Mouse (Mus musculus) myocyte (in vitro differentiated cells): ENCODE data around the gene Baz1a. TPM values are rescaled to one million over a fixed set of nuclear protein-coding genes. Genes with fewer than 3 reads are reported as not detected.
A peak's percentile ranks its signal among the peaks of the same experiment; 100 is the strongest.

Experiments used
- H3K27me3 ChIP-seq: one replicate; pipeline ENCODE4 v1.6.1; 2011; ENCODE audit not compliant: control insufficient read depth, insufficient read depth, insufficient read length
- H3K36me3 ChIP-seq: one replicate; pipeline ENCODE4 v1.6.1; 2011; ENCODE audit not compliant: control insufficient read depth, insufficient read depth
- H3K4me2 ChIP-seq: one replicate; pipeline ENCODE4 v1.6.1; 2011; ENCODE audit warnings: low read depth, control low read depth
- H3K4me3 ChIP-seq: one replicate; pipeline ENCODE4 v1.5.1; 2011; ENCODE audit warnings: mild to moderate bottlenecking, control low read depth, moderate library complexity
- H3K79me2 ChIP-seq: one replicate; pipeline ENCODE4 v1.6.1; 2011; ENCODE audit not compliant: control insufficient read depth, insufficient read depth
- H3ac ChIP-seq: one replicate; pipeline ENCODE4 v1.6.1; 2011; ENCODE audit not compliant: control insufficient read depth, insufficient read length
- CEBPB ChIP-seq: IDR thresholded peaks from 2 replicates; pipeline ENCODE4 v1.6.1; 2011; ENCODE audit warnings: mild to moderate bottlenecking, moderate library complexity; ENCODE audit not compliant: poor library complexity, insufficient read depth, severe bottlenecking
- E2F4 ChIP-seq: IDR thresholded peaks from one replicate; pipeline ENCODE4 v1.6.1; 2011; ENCODE audit warnings: mild to moderate bottlenecking, control low read depth, moderate library complexity; ENCODE audit not compliant: insufficient read depth
- MAX ChIP-seq: IDR thresholded peaks from one replicate; pipeline ENCODE4 v1.6.1; 2011; ENCODE audit warnings: low read depth, mild to moderate bottlenecking, control low read depth
- MYOD1 ChIP-seq, 3 experiments: IDR thresholded peaks; one replicate each; pipeline ENCODE4 v1.6.1; 2011; ENCODE audit warnings: control low read depth in 2 of 3, low read depth in 2 of 3, mild to moderate bottlenecking in 2 of 3, moderate library complexity in 1 of 3; ENCODE audit not compliant: insufficient read length in 2 of 3, control insufficient read depth in 1 of 3
- MYOG ChIP-seq, 3 experiments: IDR thresholded peaks; one replicate each; pipeline ENCODE4 v1.6.1; 2011; ENCODE audit warnings: control low read depth in 2 of 3, low read depth in 2 of 3, mild to moderate bottlenecking in 2 of 3; ENCODE audit not compliant: insufficient read length in 2 of 3, control insufficient read depth in 1 of 3, insufficient read depth in 1 of 3
- POLR2A ChIP-seq: IDR thresholded peaks from one replicate; pipeline ENCODE4 v1.6.1; 2011; ENCODE audit warnings: low read depth, mild to moderate bottlenecking, control low read depth, moderate library complexity; ENCODE audit not compliant: insufficient read length
- POLR2AphosphoS2 ChIP-seq: IDR thresholded peaks from one replicate; pipeline ENCODE4 v1.6.1; 2011; ENCODE audit warnings: low read depth, control low read depth; ENCODE audit not compliant: insufficient read length
- REST ChIP-seq: IDR thresholded peaks from one replicate; pipeline ENCODE4 v1.6.1; 2011; ENCODE audit warnings: mild to moderate bottlenecking, control low read depth, moderate library complexity; ENCODE audit not compliant: insufficient read depth, insufficient read length
- SRF ChIP-seq: IDR thresholded peaks from one replicate; pipeline ENCODE4 v1.6.1; 2011; ENCODE audit warnings: low read depth; ENCODE audit not compliant: control insufficient read depth, insufficient read length
- TCF12 ChIP-seq: IDR thresholded peaks from one replicate; pipeline ENCODE4 v1.6.1; 2011; ENCODE audit warnings: mild to moderate bottlenecking, control low read depth; ENCODE audit not compliant: poor library complexity, insufficient read depth, severe bottlenecking
- TCF3 ChIP-seq: IDR thresholded peaks from one replicate; pipeline ENCODE4 v1.6.1; 2011; ENCODE audit warnings: low read depth, control low read depth; ENCODE audit not compliant: insufficient read length
- USF1 ChIP-seq: IDR thresholded peaks from one replicate; pipeline ENCODE4 v1.6.1; 2011; ENCODE audit warnings: low read depth, mild to moderate bottlenecking, control low read depth, moderate library complexity
- polyA plus RNA-seq: library from polyadenylated mRNA; unstranded; fragments of >200 nt; fragmentation: generic; extraction: Trizol; gene quantifications from one replicate; pipeline ENCODE4 v1.2.1, GENCODE M21; 2012; ENCODE audit warnings: missing spikeins

Baz1a gene
- polyA plus RNA-seq, 1 experiment: 7.6 TPM

DNA sequence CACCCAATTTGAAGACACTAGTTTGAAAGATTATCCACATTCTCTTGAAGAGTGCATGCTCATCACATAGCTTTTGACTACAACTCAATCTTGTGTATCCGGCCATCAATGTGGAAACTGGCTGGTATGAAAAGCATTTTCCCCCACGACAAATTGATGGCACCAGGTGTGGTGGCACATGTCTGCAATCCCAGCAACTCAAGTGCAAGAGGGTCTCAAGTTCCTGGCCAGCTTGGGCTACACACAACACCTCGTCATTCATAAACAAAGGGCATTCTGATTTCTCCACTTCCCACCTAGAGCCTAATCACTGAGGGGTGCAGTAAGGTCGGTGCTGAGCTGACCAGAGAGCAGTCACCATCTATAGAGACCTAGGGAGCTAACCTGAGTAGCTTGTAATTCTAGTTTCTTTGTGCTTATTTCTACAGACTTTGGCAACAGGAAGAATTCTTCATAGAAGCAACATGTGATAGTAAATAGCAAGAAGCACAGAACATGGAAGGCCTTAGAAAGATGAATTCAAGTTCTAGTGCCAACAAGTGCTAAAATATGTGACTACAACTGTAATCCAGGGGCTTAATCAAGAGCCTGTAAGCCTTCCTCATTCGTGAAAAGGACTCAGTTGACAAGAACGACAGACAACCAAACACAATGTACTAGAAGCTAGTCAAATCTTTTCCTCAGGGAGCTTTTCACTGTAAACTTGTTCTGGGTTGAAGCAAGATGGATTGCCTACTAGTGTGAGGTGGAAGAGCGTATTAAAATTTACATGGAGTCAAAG lies 31.0 kb downstream of the Baz1a start:
- TF ChIP-seq TCF3 (no peak), POLR2A (no peak), POLR2AphosphoS2 (no peak), E2F4 (no peak), MYOG (IDR thresholded peaks at IDR 0.05; ENCODE audit: control insufficient read depth in 1 of 3, insufficient read depth in 1 of 3, insufficient read length in 2 of 3, low read depth in 2 of 3) (peak in 1 of 3 experiments; percentile 52), TCF12 (no peak), REST (no peak), SRF (no peak), USF1 (no peak), MYOD1 (IDR thresholded peaks at IDR 0.05; ENCODE audit: control insufficient read depth in 1 of 3, insufficient read length in 2 of 3, low read depth in 2 of 3) (peak in 2 of 3 experiments; percentile 89 to 90), CEBPB (peak; percentile 1; the same call in 1 of the 2 replicates), MAX (no peak)
- no peaks in the 10 kb centered on the region for H3K27me3 ChIP-seq
- H3ac ChIP-seq: no peak overlapping the region

DNA sequence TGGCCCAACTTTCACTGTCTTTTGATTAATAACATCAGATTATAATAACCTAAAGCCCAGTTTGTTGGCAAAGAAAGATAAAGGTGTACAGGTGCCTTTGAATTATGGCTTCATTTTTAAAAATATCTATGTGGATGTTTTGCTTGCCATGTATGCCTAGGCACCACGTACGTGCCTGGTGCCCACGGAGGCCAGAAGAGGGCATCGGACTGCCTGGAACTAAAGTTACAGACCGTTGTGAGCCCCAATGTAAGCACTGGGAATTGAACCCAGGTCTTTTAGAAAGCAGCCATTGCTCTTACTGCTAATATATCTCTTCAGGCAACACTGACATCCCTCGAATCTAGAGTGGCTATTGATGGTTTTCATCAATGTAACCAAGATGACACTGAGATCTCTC lies 32.2 kb downstream of the Baz1a start:
- no peaks in the 10 kb centered on the region for H3K27me3 ChIP-seq
- no peak overlapping the region for H3K4me3 ChIP-seq
- no peak overlapping the region for H3K4me2 ChIP-seq
- H3K79me2 ChIP-seq: peaks cover 72% of the 10 kb centered on the region
- peaks cover 5% of the 10 kb centered on the region for H3K36me3 ChIP-seq
- H3ac ChIP-seq: no peak overlapping the region
- TF ChIP-seq TCF3 (no peak), REST (no peak), TCF12 (no peak), CEBPB (no peak), MYOD1 (IDR thresholded peaks at IDR 0.05; ENCODE audit: control insufficient read depth in 1 of 3, insufficient read length in 2 of 3, low read depth in 2 of 3) (no peak), MAX (no peak), USF1 (no peak), POLR2AphosphoS2 (no peak)

More for the DNA sequence above, 31.0 kb downstream of the Baz1a start:
- H3K79me2 ChIP-seq: peaks cover 63% of the 10 kb centered on the region
- peaks cover 5% of the 10 kb centered on the region for H3K36me3 ChIP-seq
- H3K4me2 ChIP-seq: no peak overlapping the region
- H3K4me3 ChIP-seq: no peak overlapping the region

DNA sequence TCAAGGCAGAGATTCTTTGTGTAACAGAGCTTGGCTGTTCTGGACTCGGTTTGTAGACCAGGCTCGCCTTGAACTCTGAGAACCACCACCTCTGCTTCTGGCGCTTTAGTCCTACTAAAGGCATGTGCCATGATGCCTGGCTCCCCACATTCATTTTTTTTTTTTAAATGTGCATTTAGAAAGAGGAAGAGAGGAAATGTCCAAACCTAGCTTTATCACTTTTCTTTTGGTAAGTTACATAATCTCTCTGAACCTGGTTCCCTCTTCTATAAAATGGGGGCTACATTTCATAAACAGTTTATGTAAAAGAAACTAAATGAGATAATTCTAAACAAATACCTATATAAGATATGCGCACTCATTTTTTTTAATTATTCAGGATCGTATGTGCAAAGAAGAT lies 33.2 kb downstream of the Baz1a start:
- Histone ChIP-seq H3K79me2 (peaks cover 83% of the 10 kb centered on the region), H3ac (no peak overlapping the region), H3K36me3 (peaks cover 5% of the 10 kb centered on the region), H3K4me3 (no peak overlapping the region), H3K4me2 (no peak overlapping the region), H3K27me3 (no peaks in the 10 kb centered on the region)
- no peak for TF ChIP-seq E2F4
- no peak for TF ChIP-seq CEBPB
- no peak for TF ChIP-seq MYOD1 (IDR thresholded peaks at IDR 0.05; ENCODE audit: control insufficient read depth in 1 of 3, insufficient read length in 2 of 3, low read depth in 2 of 3)
- TF ChIP-seq TCF12: no peak
- TF ChIP-seq MYOG (IDR thresholded peaks at IDR 0.05; ENCODE audit: control insufficient read depth in 1 of 3, insufficient read depth in 1 of 3, insufficient read length in 2 of 3, low read depth in 2 of 3): no peak
- TF ChIP-seq REST: no peak
- TF ChIP-seq USF1: no peak
- no peak for TF ChIP-seq POLR2A
- TF ChIP-seq SRF: no peak
- no peak for TF ChIP-seq TCF3

DNA sequence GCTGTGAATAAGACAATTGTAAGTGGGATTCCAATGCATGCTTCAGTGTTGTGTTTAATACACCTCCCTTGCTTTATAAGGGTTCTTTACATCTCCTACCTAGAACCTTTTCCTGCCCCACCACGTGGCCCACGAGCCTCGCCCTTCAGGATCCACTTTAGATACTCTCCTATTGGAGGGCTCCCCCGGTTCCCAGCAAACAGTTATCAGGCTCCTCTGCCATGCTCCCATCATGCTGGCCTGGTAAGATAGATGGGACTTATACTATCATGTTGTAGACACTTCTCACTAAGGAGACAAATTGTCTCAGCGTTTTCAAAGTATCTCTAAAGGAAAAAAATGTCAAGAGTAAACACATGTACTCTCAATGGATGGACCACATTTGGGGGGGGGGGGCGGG lies 33.6 kb downstream of the Baz1a start:
- Histone ChIP-seq H3K4me2 (no peak overlapping the region), H3K27me3 (no peaks in the 10 kb centered on the region), H3K4me3 (no peak overlapping the region), H3K36me3 (peaks cover 5% of the 10 kb centered on the region), H3ac (no peak overlapping the region), H3K79me2 (peaks cover 84% of the 10 kb centered on the region)
- TF ChIP-seq CEBPB (no peak), TCF12 (no peak), SRF (no peak), MAX (no peak), POLR2AphosphoS2 (no peak), TCF3 (no peak)

DNA sequence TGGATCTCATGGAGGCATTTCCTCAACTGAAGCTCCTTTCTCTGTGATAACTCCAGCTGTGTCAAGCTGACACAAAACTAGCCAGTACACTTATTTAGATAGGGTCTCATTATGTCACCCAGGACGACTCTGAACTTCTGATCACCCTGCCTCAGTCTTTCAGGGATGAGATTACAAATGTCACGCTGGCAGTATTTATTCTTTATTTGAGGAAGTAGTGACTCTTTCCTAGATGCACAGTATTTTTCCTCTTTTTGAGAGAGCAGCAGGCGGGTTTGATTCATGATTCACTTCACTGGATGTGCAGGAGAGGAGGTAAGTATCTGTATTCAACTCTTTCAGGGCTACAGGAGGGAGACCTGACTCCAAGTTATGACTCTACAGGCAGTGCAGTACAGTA lies 45.1 kb downstream of the Baz1a start:
- Histone ChIP-seq H3K79me2 (peaks cover 17% of the 10 kb centered on the region), H3K36me3 (peaks cover 34% of the 10 kb centered on the region)

More for the DNA sequence above, 45.1 kb downstream of the Baz1a start:
- Histone ChIP-seq H3K4me2 (no peak overlapping the region), H3ac (no peak overlapping the region), H3K4me3 (no peak overlapping the region), H3K27me3 (no peaks in the 10 kb centered on the region)
- no peak for TF ChIP-seq REST
- no peak for TF ChIP-seq USF1
- TF ChIP-seq CEBPB: no peak
- TF ChIP-seq E2F4: no peak
- TF ChIP-seq TCF12: no peak
- TF ChIP-seq MYOG (IDR thresholded peaks at IDR 0.05; ENCODE audit: control insufficient read depth in 1 of 3, insufficient read depth in 1 of 3, insufficient read length in 2 of 3, low read depth in 2 of 3): no peak
- no peak for TF ChIP-seq TCF3
- TF ChIP-seq POLR2AphosphoS2: no peak
- no peak for TF ChIP-seq SRF
- no peak for TF ChIP-seq MAX
- no peak for TF ChIP-seq MYOD1 (IDR thresholded peaks at IDR 0.05; ENCODE audit: control insufficient read depth in 1 of 3, insufficient read length in 2 of 3, low read depth in 2 of 3)
- TF ChIP-seq POLR2A: no peak
